Mouse (Mus musculus) neural tube, embryonic 14.5 days (tissue): Measurements from ENCODE around the gene Vcp. TPM values are rescaled to one million over a fixed set of nuclear protein-coding genes. Genes with fewer than 3 reads are reported as not detected.
A peak's percentile ranks its signal among the peaks of the same experiment; 100 is the strongest.

Experiments used
- ATAC-seq: fragments of 200-750 bp; cut with Nextera tagmentation; 2 replicates; pipeline ENCODE4 v1.8.0; 2017; ENCODE audit warnings: low read depth, mild to moderate bottlenecking, moderate TSS enrichment, moderate library complexity
- H3K27ac ChIP-seq: fragments of 300-500 bp; sonication (generic); 2 replicates; pipeline ENCODE4 v1.5.1; 2014; ENCODE audit warnings: low read depth, mild to moderate bottlenecking, control low read depth, low read length, moderate library complexity, mixed read lengths
- H3K27me3 ChIP-seq: fragments of 300-500 bp; sonication (generic); 2 replicates; pipeline ENCODE4 v1.6.1; 2014; ENCODE audit warnings: low read length; ENCODE audit not compliant: control insufficient read depth, insufficient read depth
- H3K36me3 ChIP-seq: fragments of 300-500 bp; sonication (generic); 2 replicates; pipeline ENCODE4 v1.6.1; 2014; ENCODE audit warnings: low read length, mixed read lengths; ENCODE audit not compliant: control insufficient read depth, insufficient read depth
- H3K4me1 ChIP-seq: fragments of 300-500 bp; sonication (generic); 2 replicates; pipeline ENCODE4 v1.6.1; 2014; ENCODE audit warnings: low read length; ENCODE audit not compliant: control insufficient read depth, insufficient read depth
- H3K4me2 ChIP-seq: fragments of 300-500 bp; sonication (generic); 2 replicates; pipeline ENCODE4 v1.6.1; 2014; ENCODE audit warnings: mild to moderate bottlenecking, low read depth, low read length, control low read depth
- H3K4me3 ChIP-seq: fragments of 300-500 bp; sonication (generic); 2 replicates; pipeline ENCODE4 v1.5.1; 2014; ENCODE audit warnings: low read depth, low read length, control low read depth, mixed read lengths
- H3K9ac ChIP-seq: fragments of 300-500 bp; sonication (generic); replicated peaks from 2 replicates; pipeline ENCODE4 v1.6.1; 2014; ENCODE audit warnings: low read depth, mild to moderate bottlenecking, control low read depth, low read length, mixed read lengths
- H3K9me3 ChIP-seq: fragments of 300-500 bp; sonication (generic); 2 replicates; pipeline ENCODE4 v1.6.1; 2016; ENCODE audit warnings: low read length; ENCODE audit not compliant: control insufficient read depth
- WGBS: fragments of 180-500 bp; shearing (Covaris S2); extraction: QIAGEN DNeasy Blood & Tissue Kit; methylation state at CpG from one replicate; pipeline ENCODE4 v1.1.7; 2014; 5-methylcytosine and 5-hydroxymethylcytosine counted together
- polyA plus RNA-seq: library from polyadenylated mRNA; unstranded; fragments of >200 nt; fragmentation: Nextera tagmentation; extraction: Ambion mirVana; gene quantifications from 2 replicates; pipeline ENCODE4 v1.2.1, GENCODE M21; 2014

The Vcp gene
- polyA plus RNA-seq, 1 experiment from 2014 or later: 435 TPM

- ATAC-seq: peak; percentile 97
- peak overlapping the region; percentile 72 for H3K4me3 ChIP-seq
- H3K9me3 ChIP-seq: no peaks in the 10 kb centered on the region
- H3K9ac ChIP-seq: peak overlapping the region; percentile 87
- peaks cover 27% of the 10 kb centered on the region for H3K4me1 ChIP-seq
- peak overlapping the region; percentile 74 for H3K4me2 ChIP-seq
- H3K27me3 ChIP-seq: no peaks in the 10 kb centered on the region
- 0% methylated on average over 25 of the region's 25 CpGs for WGBS
- peak overlapping the region; percentile 83 for H3K27ac ChIP-seq
- peaks cover 10% of the 10 kb centered on the region for H3K36me3 ChIP-seq
These were observed 39.8 kb upstream of the Vcp start for GRCm38 (mm10) chr4:43040114-43040572.

GRCm38 (mm10) chr4:43039609-43040008, 39.3 kb upstream of the Vcp start:
- peak overlapping the region; percentile 74 for H3K4me2 ChIP-seq
- under 1% methylated on average over 11 of the region's 11 CpGs for WGBS
- H3K9me3 ChIP-seq: no peaks in the 10 kb centered on the region
- H3K4me1 ChIP-seq: peaks cover 22% of the 10 kb centered on the region
- H3K9ac ChIP-seq: peak overlapping the region; percentile 87
- no peaks in the 10 kb centered on the region for H3K27me3 ChIP-seq
- ATAC-seq: no peak
- H3K27ac ChIP-seq: peak overlapping the region; percentile 83
- peak overlapping the region; percentile 72 for H3K4me3 ChIP-seq
- H3K36me3 ChIP-seq: peaks cover 10% of the 10 kb centered on the region

- Histone ChIP-seq H3K4me2 (peak overlapping the region; percentile 74), H3K9me3 (no peaks in the 10 kb centered on the region), H3K9ac (peak overlapping the region; percentile 87; the same call in 1 of the 2 replicates), H3K27me3 (no peaks in the 10 kb centered on the region), H3K36me3 (peaks cover 14% of the 10 kb centered on the region), H3K4me1 (peaks cover 18% of the 10 kb centered on the region), H3K4me3 (peak overlapping the region; percentile 72), H3K27ac (no peak overlapping the region)
- ATAC-seq: no peak
- 53% methylated on average over 15 of the region's 15 CpGs for WGBS
These were observed 38.5 kb upstream of the Vcp start for GRCm38 (mm10) chr4:43038567-43039495.

GRCm38 (mm10) chr4:43037860-43038566, 37.7 kb upstream of the Vcp start:
- peaks cover 22% of the 10 kb centered on the region for H3K36me3 ChIP-seq
- 73% methylated on average over 4 of the region's 4 CpGs for WGBS
- H3K4me1 ChIP-seq: peaks cover 14% of the 10 kb centered on the region
- no peak overlapping the region for H3K27ac ChIP-seq
- no peaks in the 10 kb centered on the region for H3K27me3 ChIP-seq
- no peak for ATAC-seq
- no peaks in the 10 kb centered on the region for H3K9me3 ChIP-seq
- no peak overlapping the region for H3K9ac ChIP-seq
- no peak overlapping the region for H3K4me3 ChIP-seq
- H3K4me2 ChIP-seq: no peak overlapping the region

GRCm38 (mm10) chr4:43036356-43036755, 36.0 kb upstream of the Vcp start:
- Histone ChIP-seq H3K27ac (no peak overlapping the region), H3K36me3 (peaks cover 26% of the 10 kb centered on the region), H3K4me2 (no peak overlapping the region), H3K27me3 (no peaks in the 10 kb centered on the region), H3K4me1 (peaks cover 14% of the 10 kb centered on the region), H3K4me3 (no peak overlapping the region), H3K9me3 (no peaks in the 10 kb centered on the region), H3K9ac (no peak overlapping the region)
- ATAC-seq: no peak
- WGBS: 93% methylated on average over 10 of the region's 10 CpGs

- Histone ChIP-seq H3K36me3 (peaks cover 26% of the 10 kb centered on the region), H3K4me2 (no peak overlapping the region), H3K4me1 (peaks cover 14% of the 10 kb centered on the region), H3K27me3 (no peaks in the 10 kb centered on the region), H3K9me3 (no peaks in the 10 kb centered on the region), H3K27ac (no peak overlapping the region), H3K9ac (no peak overlapping the region), H3K4me3 (no peak overlapping the region)
- ATAC-seq: no peak
- WGBS: 84% methylated on average over 6 of the region's 6 CpGs
These were observed 35.5 kb upstream of the Vcp start for GRCm38 (mm10) chr4:43035851-43036250.

- Histone ChIP-seq H3K4me3 (no peak overlapping the region), H3K4me2 (no peak overlapping the region), H3K27ac (no peak overlapping the region), H3K27me3 (no peaks in the 10 kb centered on the region), H3K4me1 (peaks cover 10% of the 10 kb centered on the region), H3K36me3 (peaks cover 33% of the 10 kb centered on the region), H3K9me3 (no peaks in the 10 kb centered on the region), H3K9ac (no peak overlapping the region)
- 82% methylated on average over 14 of the region's 14 CpGs for WGBS
- no peak for ATAC-seq
These were observed 33.2 kb upstream of the Vcp start for GRCm38 (mm10) chr4:43033481-43033880.

GRCm38 (mm10) chr4:43032501-43032900, 32.2 kb upstream of the Vcp start:
- Histone ChIP-seq H3K9me3 (no peaks in the 10 kb centered on the region), H3K4me2 (no peak overlapping the region), H3K9ac (no peak overlapping the region), H3K36me3 (peaks cover 33% of the 10 kb centered on the region), H3K27me3 (no peaks in the 10 kb centered on the region), H3K4me3 (no peak overlapping the region), H3K27ac (no peak overlapping the region), H3K4me1 (peaks cover 6% of the 10 kb centered on the region)
- no peak for ATAC-seq
- 100% methylated on average over 1 of the region's 1 CpGs for WGBS
